Comparison of ENCODE assay signal across 8 mouse cellular contexts in the genomic region with DNA sequence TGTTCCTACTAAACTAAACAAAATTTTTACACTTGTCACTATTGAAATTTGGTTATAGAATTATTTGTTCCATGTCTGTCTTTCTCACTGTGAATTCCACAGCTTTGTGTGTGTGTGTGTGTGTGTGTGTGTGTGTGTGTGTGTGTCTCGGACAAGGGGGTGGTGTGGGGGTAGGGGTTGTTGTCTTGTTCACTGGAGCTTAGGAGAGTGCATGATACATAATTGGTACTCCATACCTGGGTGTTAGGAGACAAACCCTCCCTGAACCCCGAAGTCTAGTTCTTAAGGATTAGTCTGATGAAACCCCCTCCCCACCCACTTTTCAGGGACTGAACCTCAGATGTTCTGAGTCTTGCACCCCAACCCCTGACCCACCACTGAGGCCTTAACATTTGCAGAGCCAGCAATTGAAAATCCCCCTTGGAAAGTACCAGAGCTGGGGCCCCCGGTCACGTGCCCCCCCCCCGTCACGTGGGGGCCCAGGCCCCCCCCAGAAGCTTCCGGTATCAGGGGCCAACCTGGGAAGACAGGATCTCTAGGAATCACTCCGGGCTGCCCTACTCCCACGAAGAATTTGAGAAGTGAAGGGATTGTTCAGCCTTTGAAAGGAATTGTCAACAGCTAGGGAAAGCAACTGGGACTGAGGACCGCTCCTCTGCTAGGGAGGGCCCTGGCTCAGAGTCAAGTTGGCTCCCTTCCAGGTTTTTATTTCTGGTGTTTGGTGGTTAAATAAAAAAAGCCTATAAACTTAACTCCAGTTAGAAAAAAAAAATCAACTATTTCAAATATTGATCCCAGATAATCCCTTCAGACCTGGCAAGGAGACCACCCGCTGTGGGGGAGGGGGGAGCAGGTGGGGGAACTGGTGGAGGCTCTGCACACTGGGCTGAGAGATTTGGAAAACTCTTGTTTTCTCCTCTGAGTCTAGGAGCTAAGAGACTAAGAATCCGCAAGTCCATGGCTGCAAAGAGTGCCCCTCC.
DNase-seq lines count a peak whose midpoint lies in the region; ATAC-seq and TF ChIP-seq lines count a peak whose summit lies in the region.

No protein-coding gene starts in this region.

- WGBS in forebrain, embryonic 11.5 days, result 25% methylated on average over 12 of the region's 12 CpGs
- 16% methylated on average over 12 of the region's 12 CpGs for WGBS in heart, embryonic 16.5 days
- WGBS in kidney, embryonic 16.5 days, result 22% methylated on average over 12 of the region's 12 CpGs
- 49% methylated on average over 12 of the region's 12 CpGs for WGBS in liver, postnatal 0 days (ENCODE audit: insufficient replicate concordance)

- peak; percentile 43 for DNase-seq in right cerebral cortex, adult 18-20 months
- no peak for DNase-seq in right cerebral cortex, postnatal 25 days
- DNase-seq in forebrain, embryonic 11.5 days (ENCODE audit: low spot score), result peak; percentile 65
- peak; percentile 61 for DNase-seq in liver, postnatal 0 days
- peak; percentile 73 for DNase-seq in ovary, postnatal 36 days (ENCODE audit: low spot score)
- no peak for DNase-seq in cerebellum, adult 18-20 months

- no peak for TF ChIP-seq CTCF in liver, postnatal 0 days (IDR thresholded peaks at IDR 0.05; ENCODE audit: low read depth)

- no peak overlapping the region for H3K4me2 ChIP-seq in forebrain, embryonic 11.5 days (ENCODE audit: low read depth, low read length, severe bottlenecking)
- H3K4me2 ChIP-seq in heart, embryonic 16.5 days (ENCODE audit: low read depth, low read length), result peak overlapping the region; percentile 54
- H3K4me2 ChIP-seq in kidney, embryonic 16.5 days (replicated peaks; ENCODE audit: low read depth, low read length), result peak overlapping the region; percentile 42
- H3K4me2 ChIP-seq in liver, postnatal 0 days (ENCODE audit: low read depth, low read length), result peak overlapping the region; percentile 30; the same call in 1 of the 2 replicates

- H3K9me3 ChIP-seq in forebrain, embryonic 11.5 days (ENCODE audit: control insufficient read depth, low read length), result no peaks in the 10 kb centered on the region
- no peaks in the 10 kb centered on the region for H3K9me3 ChIP-seq in heart, embryonic 16.5 days (replicated peaks; ENCODE audit: control insufficient read depth, low read length)
- H3K9me3 ChIP-seq in kidney, embryonic 16.5 days (ENCODE audit: low read length), result no peaks in the 10 kb centered on the region
- H3K9me3 ChIP-seq in liver, postnatal 0 days (ENCODE audit: low read length), result no peaks in the 10 kb centered on the region

- no peak overlapping the region for H3K9ac ChIP-seq in forebrain, embryonic 11.5 days (ENCODE audit: low read length)
- H3K9ac ChIP-seq in heart, embryonic 16.5 days (ENCODE audit: low read length), result peak overlapping the region; percentile 26; the same call in 1 of the 2 replicates
- H3K9ac ChIP-seq in kidney, embryonic 16.5 days (replicated peaks; ENCODE audit: low read length), result peak overlapping the region; percentile 49
- H3K9ac ChIP-seq in liver, postnatal 0 days (replicated peaks), result no peak overlapping the region

- H3K36me3 ChIP-seq in forebrain, embryonic 11.5 days (ENCODE audit: control insufficient read depth, insufficient read depth, low read length), result no peaks in the 10 kb centered on the region
- no peaks in the 10 kb centered on the region for H3K36me3 ChIP-seq in heart, embryonic 16.5 days (ENCODE audit: control insufficient read depth, insufficient read depth)
- no peaks in the 10 kb centered on the region for H3K36me3 ChIP-seq in kidney, embryonic 16.5 days (ENCODE audit: insufficient read depth, low read length)
- no peaks in the 10 kb centered on the region for H3K36me3 ChIP-seq in liver, postnatal 0 days (replicated peaks; ENCODE audit: insufficient read depth, low read length)

- ATAC-seq in forebrain, embryonic 11.5 days (replicated peaks; ENCODE audit: low FRiP score), result peak; percentile 83
- ATAC-seq in heart, embryonic 16.5 days (replicated peaks; ENCODE audit: extremely low read depth, insufficient read depth, low FRiP score), result peak; percentile 88
- peak; percentile 83 for ATAC-seq in kidney, embryonic 16.5 days (ENCODE audit: low FRiP score, low TSS enrichment)
- ATAC-seq in liver, postnatal 0 days, result no peak

- H3K27me3 ChIP-seq in forebrain, embryonic 11.5 days (ENCODE audit: control insufficient read depth, insufficient read depth, low read length), result no peaks in the 10 kb centered on the region
- H3K27me3 ChIP-seq in heart, embryonic 16.5 days (ENCODE audit: control insufficient read depth, insufficient read depth, low read length), result no peaks in the 10 kb centered on the region
- no peaks in the 10 kb centered on the region for H3K27me3 ChIP-seq in kidney, embryonic 16.5 days (ENCODE audit: insufficient read depth, low read length)
- H3K27me3 ChIP-seq in liver, postnatal 0 days (ENCODE audit: insufficient read depth, low read length), result no peaks in the 10 kb centered on the region

- no peak for TF ChIP-seq EP300 in liver, postnatal 0 days (IDR thresholded peaks at IDR 0.05; ENCODE audit: low read depth)

- no peak overlapping the region for H3K4me3 ChIP-seq in forebrain, embryonic 11.5 days (ENCODE audit: low read depth, low read length)
- 0 out of 2 replicates have a peak overlapping the region, but pooled peaks have one; percentile 8 for H3K4me3 ChIP-seq in heart, embryonic 16.5 days (ENCODE audit: low read length)
- H3K4me3 ChIP-seq in kidney, embryonic 16.5 days (ENCODE audit: low read length), result no peak overlapping the region
- no peak overlapping the region for H3K4me3 ChIP-seq in liver, postnatal 0 days (ENCODE audit: low read depth, low read length)

- H3K27ac ChIP-seq in forebrain, embryonic 11.5 days (ENCODE audit: low read depth, low read length), result peak overlapping the region; percentile 20; the same call in 1 of the 2 replicates
- H3K27ac ChIP-seq in heart, embryonic 16.5 days (ENCODE audit: low read length), result peak overlapping the region; percentile 87
- peak overlapping the region; percentile 94 for H3K27ac ChIP-seq in kidney, embryonic 16.5 days (ENCODE audit: low read length)
- peak overlapping the region; percentile 34; the same call in 1 of the 2 replicates for H3K27ac ChIP-seq in liver, postnatal 0 days (ENCODE audit: low read depth)

- peaks cover 3% of the 10 kb centered on the region; the same call in 1 of the 2 replicates for H3K4me1 ChIP-seq in forebrain, embryonic 11.5 days (replicated peaks; ENCODE audit: control insufficient read depth, insufficient read depth, low read length)
- peaks cover 21% of the 10 kb centered on the region for H3K4me1 ChIP-seq in heart, embryonic 16.5 days (ENCODE audit: control insufficient read depth, insufficient read depth, low read length)
- peaks cover 20% of the 10 kb centered on the region for H3K4me1 ChIP-seq in kidney, embryonic 16.5 days (ENCODE audit: insufficient read depth, low read length)
- no peaks in the 10 kb centered on the region for H3K4me1 ChIP-seq in liver, postnatal 0 days (ENCODE audit: insufficient read depth)

Comparison
In these comparisons a context has a peak if more than half of its experiments do, and no peak if none do; other contexts are left out.
1. DNase-seq: peak in right cerebral cortex, adult 18-20 months (single experiment), forebrain, embryonic 11.5 days (single experiment), liver, postnatal 0 days (single experiment) and ovary, postnatal 36 days (single experiment); none in right cerebral cortex, postnatal 25 days (single experiment) and cerebellum, adult 18-20 months (0 of 2).
2. H3K27ac ChIP-seq: peak in every context shown above with its lines; median percentile 94 in kidney, embryonic 16.5 days; 87 in heart, embryonic 16.5 days; 34 in liver, postnatal 0 days; 20 in forebrain, embryonic 11.5 days.
3. H3K9ac ChIP-seq: peak in heart, embryonic 16.5 days (single experiment) and kidney, embryonic 16.5 days (single experiment); none in forebrain, embryonic 11.5 days (single experiment) and liver, postnatal 0 days (single experiment).